Mouse (Mus musculus) lung, embryonic 16.5 days (tissue): ENCODE measurements at regions not wholly inside any gene's neighbourhood (a gene's known extent, or its start where the extent isn't known, plus 50 kb on each side); places are given as distances from the start of the nearest gene placed in this dataset.

ENCODE experiments used
- ATAC-seq: fragments of 200-750 bp; cut with Nextera tagmentation; 2 replicates; pipeline ENCODE4 v1.8.0; 2017; ENCODE audit warnings: low read depth, mild to moderate bottlenecking, moderate library complexity
- H3K27ac ChIP-seq: fragments of 300-500 bp; sonication (generic); 2 replicates; pipeline ENCODE4 v1.5.1; 2014; ENCODE audit warnings: mild to moderate bottlenecking, control low read depth, low read length
- H3K27me3 ChIP-seq: fragments of 300-500 bp; sonication (generic); 2 replicates; pipeline ENCODE4 v1.6.1; 2014; ENCODE audit warnings: low read depth, low read length, mixed read lengths; ENCODE audit not compliant: control insufficient read depth, insufficient read depth
- H3K36me3 ChIP-seq: fragments of 300-500 bp; sonication (generic); 2 replicates; pipeline ENCODE4 v1.6.1; 2014; ENCODE audit warnings: low read length; ENCODE audit not compliant: control insufficient read depth, insufficient read depth
- H3K4me1 ChIP-seq: fragments of 300-500 bp; sonication (generic); replicated peaks from 2 replicates; pipeline ENCODE4 v1.6.1; 2014; ENCODE audit warnings: low read length, mixed read lengths; ENCODE audit not compliant: control insufficient read depth, insufficient read depth
- H3K4me2 ChIP-seq: fragments of 300-500 bp; sonication (generic); 2 replicates; pipeline ENCODE4 v1.6.1; 2014; ENCODE audit warnings: low read depth, low read length, control low read depth
- H3K4me3 ChIP-seq: fragments of 300-500 bp; sonication (generic); 2 replicates; pipeline ENCODE4 v1.5.1; 2014; ENCODE audit warnings: mild to moderate bottlenecking, low read length, control low read depth
- H3K9ac ChIP-seq: fragments of 300-500 bp; sonication (generic); 2 replicates; pipeline ENCODE4 v1.6.1; 2014; ENCODE audit warnings: low read length, control low read depth
- H3K9me3 ChIP-seq: fragments of 300-500 bp; sonication (generic); 2 replicates; pipeline ENCODE4 v1.6.1; 2016; ENCODE audit warnings: low read length; ENCODE audit not compliant: control insufficient read depth
- WGBS: fragments of 180-500 bp; shearing (Covaris S2); extraction: QIAGEN DNeasy Blood & Tissue Kit; methylation state at CpG from one replicate; pipeline ENCODE4 v1.1.7; 2014; 5-methylcytosine and 5-hydroxymethylcytosine counted together

- Histone ChIP-seq H3K36me3 (no peaks in the 10 kb centered on the region), H3K9me3 (no peaks in the 10 kb centered on the region), H3K9ac (no peak overlapping the region), H3K27me3 (no peaks in the 10 kb centered on the region), H3K4me2 (no peak overlapping the region), H3K27ac (peak overlapping the region; percentile 93), H3K4me3 (0 out of 2 replicates have a peak overlapping the region, but pooled peaks have one; percentile 8), H3K4me1 (peaks cover 5% of the 10 kb centered on the region)
- peak; percentile 90 for ATAC-seq
- WGBS = 29% methylated on average over 12 of the region's 12 CpGs
Measured at GRCm38 (mm10) chr9:103860658-103861377, 99.2 kb upstream of the Tmem108 start.

GRCm38 (mm10) chr9:103862493-103862892, 100.9 kb upstream of the Tmem108 start:
- H3K9ac ChIP-seq = no peak overlapping the region
- no peaks in the 10 kb centered on the region for H3K36me3 ChIP-seq
- H3K9me3 ChIP-seq = no peaks in the 10 kb centered on the region
- no peak for ATAC-seq
- no peak overlapping the region for H3K4me2 ChIP-seq
- no peak overlapping the region for H3K4me3 ChIP-seq
- peaks cover 5% of the 10 kb centered on the region for H3K4me1 ChIP-seq
- H3K27me3 ChIP-seq = no peaks in the 10 kb centered on the region
- H3K27ac ChIP-seq = no peak overlapping the region
- WGBS = 78% methylated on average over 7 of the region's 7 CpGs

- WGBS = 70% methylated on average over 9 of the region's 9 CpGs
- ATAC-seq = no peak
- Histone ChIP-seq H3K36me3 (no peaks in the 10 kb centered on the region), H3K4me2 (no peak overlapping the region), H3K4me3 (no peak overlapping the region), H3K27me3 (no peaks in the 10 kb centered on the region), H3K4me1 (peaks cover 3% of the 10 kb centered on the region; the same call in 1 of the 2 replicates), H3K9ac (no peak overlapping the region), H3K27ac (no peak overlapping the region), H3K9me3 (no peaks in the 10 kb centered on the region)
Measured at GRCm38 (mm10) chr9:103867433-103868209, 106.0 kb upstream of the Tmem108 start.

- Histone ChIP-seq H3K36me3 (no peaks in the 10 kb centered on the region), H3K4me2 (no peak overlapping the region), H3K4me3 (no peak overlapping the region), H3K4me1 (peaks cover 3% of the 10 kb centered on the region; the same call in 1 of the 2 replicates), H3K9me3 (no peaks in the 10 kb centered on the region), H3K27ac (no peak overlapping the region), H3K27me3 (no peaks in the 10 kb centered on the region), H3K9ac (no peak overlapping the region)
- WGBS = 91% methylated on average over 2 of the region's 2 CpGs
- ATAC-seq = no peak
Measured at GRCm38 (mm10) chr9:103869276-103869675, 107.6 kb upstream of the Tmem108 start.

DNA sequence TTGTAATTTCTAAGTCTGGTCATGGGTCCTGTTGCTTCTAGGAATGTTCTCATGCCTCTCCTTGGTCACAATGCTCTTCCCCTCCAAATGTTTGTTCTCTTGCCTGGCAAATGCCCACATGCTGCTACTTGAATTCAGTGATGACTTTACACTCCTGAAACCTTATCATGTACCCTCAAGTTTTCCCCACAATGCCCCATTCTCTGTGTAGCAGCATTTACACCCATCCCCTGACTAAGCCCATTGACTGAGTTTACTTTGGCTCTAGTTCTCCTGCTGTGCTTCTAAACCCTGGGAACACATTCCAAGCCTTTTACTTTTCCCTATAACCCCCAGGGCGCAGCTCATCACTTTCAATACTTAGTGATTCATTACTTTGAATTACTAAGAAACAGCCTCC, 110.5 kb upstream of the Tmem108 start:
- peak overlapping the region; percentile 53 for H3K27ac ChIP-seq
- no peaks in the 10 kb centered on the region for H3K9me3 ChIP-seq
- no peak overlapping the region for H3K4me3 ChIP-seq
- H3K4me2 ChIP-seq = no peak overlapping the region
- ATAC-seq = peak; percentile 78
- H3K4me1 ChIP-seq = peaks cover 5% of the 10 kb centered on the region; the same call in 1 of the 2 replicates
- H3K9ac ChIP-seq = no peak overlapping the region
- H3K27me3 ChIP-seq = no peaks in the 10 kb centered on the region
- WGBS = 60% methylated on average over 1 of the region's 1 CpGs
- H3K36me3 ChIP-seq = no peaks in the 10 kb centered on the region

DNA sequence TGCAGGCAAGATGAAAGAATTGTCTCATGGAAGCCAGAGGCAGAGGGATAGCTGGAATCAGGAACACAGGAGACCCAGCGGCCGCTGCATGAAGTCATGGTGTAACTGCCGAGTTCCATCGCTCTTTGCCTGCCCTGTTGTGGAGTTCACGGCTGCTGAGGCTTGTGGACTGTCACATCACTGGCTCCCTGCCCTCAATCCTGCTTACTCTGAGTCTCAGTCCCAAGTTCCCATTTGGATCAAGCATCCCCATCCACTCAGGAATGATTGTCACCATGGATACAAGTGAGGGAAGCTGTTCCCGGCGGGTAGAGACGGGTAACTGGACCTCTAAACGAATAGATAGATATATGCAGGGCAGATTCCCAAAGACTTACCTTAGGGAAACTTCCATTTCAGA, 112.2 kb upstream of the Tmem108 start:
- Histone ChIP-seq H3K9me3 (no peaks in the 10 kb centered on the region), H3K27me3 (no peaks in the 10 kb centered on the region), H3K4me3 (no peak overlapping the region), H3K4me1 (peaks cover 5% of the 10 kb centered on the region; the same call in 1 of the 2 replicates), H3K27ac (no peak overlapping the region), H3K36me3 (no peaks in the 10 kb centered on the region), H3K9ac (no peak overlapping the region), H3K4me2 (no peak overlapping the region)
- whole genome bisulfite sequencing = 78% methylated on average over 9 of the region's 9 CpGs
- no peak for ATAC-seq

- no peak for ATAC-seq
- 76% methylated on average over 2 of the region's 2 CpGs for WGBS
- H3K27me3 ChIP-seq = no peaks in the 10 kb centered on the region
Measured at GRCm38 (mm10) chr9:103877851-103878250, 116.2 kb upstream of the Tmem108 start.

DNA sequence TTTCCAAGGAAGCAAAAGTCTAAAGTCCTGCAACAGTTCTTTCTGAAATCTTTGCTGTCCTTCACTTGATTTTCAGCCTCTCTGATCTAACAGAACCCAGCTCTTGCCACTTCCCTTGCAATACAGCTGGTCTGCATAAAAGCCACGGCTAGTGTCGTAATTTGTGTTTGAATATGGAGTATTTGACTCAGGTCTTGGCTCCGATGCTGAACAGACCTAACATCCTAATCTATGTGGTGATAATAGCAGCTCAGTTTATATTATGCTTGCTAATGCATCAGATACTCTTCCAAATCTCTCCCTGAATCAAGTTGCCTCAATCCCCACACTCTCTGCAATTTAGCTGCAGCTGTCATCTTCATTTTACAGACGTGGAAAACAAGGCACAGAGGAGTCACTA, 109.5 kb upstream of the Nphp3 start:
- Histone ChIP-seq H3K4me1 (no peaks in the 10 kb centered on the region), H3K4me3 (no peak overlapping the region), H3K27me3 (no peaks in the 10 kb centered on the region), H3K4me2 (no peak overlapping the region), H3K9me3 (no peaks in the 10 kb centered on the region), H3K9ac (no peak overlapping the region), H3K27ac (no peak overlapping the region), H3K36me3 (no peaks in the 10 kb centered on the region)
- 48% methylated on average over 4 of the region's 4 CpGs for WGBS
- peak; percentile 90 for ATAC-seq

More at GRCm38 (mm10) chr9:103877851-103878250, 116.2 kb upstream of the Tmem108 start:
- Histone ChIP-seq H3K4me3 (no peak overlapping the region), H3K4me1 (0 out of 2 replicates have a peak, but pooled peaks cover 2% of the 10 kb centered on the region), H3K9ac (no peak overlapping the region), H3K27ac (no peak overlapping the region), H3K9me3 (no peaks in the 10 kb centered on the region), H3K36me3 (no peaks in the 10 kb centered on the region), H3K4me2 (no peak overlapping the region)

DNA sequence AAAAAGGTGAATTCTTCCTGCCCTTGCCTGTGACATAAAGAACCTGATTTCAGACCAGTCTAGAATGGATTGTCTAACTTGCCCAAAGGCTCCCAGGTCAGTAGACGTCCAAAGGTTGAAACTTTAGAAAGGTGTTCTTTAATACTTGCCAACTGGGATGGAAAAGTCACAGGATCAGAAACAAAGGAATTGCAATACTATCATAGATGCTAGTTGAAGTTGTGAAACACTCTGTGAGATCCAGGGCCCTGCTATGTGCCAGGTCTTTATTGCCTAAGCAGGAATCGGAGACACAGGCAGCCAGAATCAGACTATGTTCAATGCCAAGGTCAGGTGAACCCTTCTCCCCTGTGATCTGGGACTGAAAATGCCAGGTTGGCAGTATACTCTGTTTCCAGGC, 108.0 kb upstream of the Nphp3 start:
- H3K4me3 ChIP-seq = no peak overlapping the region
- no peaks in the 10 kb centered on the region for H3K36me3 ChIP-seq
- H3K27me3 ChIP-seq = no peaks in the 10 kb centered on the region
- ATAC-seq = no peak
- 83% methylated on average over 2 of the region's 2 CpGs for WGBS
- H3K27ac ChIP-seq = no peak overlapping the region
- H3K4me2 ChIP-seq = no peak overlapping the region
- H3K4me1 ChIP-seq = no peaks in the 10 kb centered on the region
- H3K9ac ChIP-seq = no peak overlapping the region
- H3K9me3 ChIP-seq = no peaks in the 10 kb centered on the region
